Mouse (Mus musculus): ENCODE data around the gene Vegfa.

GRCm38 (mm10) chr17:45996921-45997444, 35.2 kb downstream of the Vegfa start:
- TF ChIP-seq GATA1 (IDR thresholded peaks at IDR 0.05; ENCODE audit: low read length) (no peak), TAL1 (IDR thresholded peaks at IDR 0.05; ENCODE audit: low read length) (no peak)

Data from erythroblast, embryonic 14.5 days (primary cell).